Mouse (Mus musculus): Measurements from ENCODE around the gene Zc3h10.
A peak's percentile ranks its signal among the peaks of the same experiment; 100 is the strongest.
"Not testable (repeated sequence)": the region's sequence is repeated elsewhere in the genome, so short reads cannot be mapped to it uniquely, and the experiment has no call there.

Zc3h10 gene

GRCm38 (mm10) chr10:128550144-128550823 is 2.7 kb upstream of the Zc3h10 start:
- not testable (repeated sequence) for DNase-seq

- DNase-seq = peak; percentile 55 to 64
These were observed 2.1 kb upstream of the Zc3h10 start for GRCm38 (mm10) chr10:128549682-128550057.

GRCm38 (mm10) chr10:128548947-128549681 is 1.5 kb upstream of the Zc3h10 start, which contains the start of gene Rpl41:
Gene Rpl41, minus strand, starts transcription at chr10:128549305.
- peak; percentile 95 to 96 for DNase-seq

DNA sequence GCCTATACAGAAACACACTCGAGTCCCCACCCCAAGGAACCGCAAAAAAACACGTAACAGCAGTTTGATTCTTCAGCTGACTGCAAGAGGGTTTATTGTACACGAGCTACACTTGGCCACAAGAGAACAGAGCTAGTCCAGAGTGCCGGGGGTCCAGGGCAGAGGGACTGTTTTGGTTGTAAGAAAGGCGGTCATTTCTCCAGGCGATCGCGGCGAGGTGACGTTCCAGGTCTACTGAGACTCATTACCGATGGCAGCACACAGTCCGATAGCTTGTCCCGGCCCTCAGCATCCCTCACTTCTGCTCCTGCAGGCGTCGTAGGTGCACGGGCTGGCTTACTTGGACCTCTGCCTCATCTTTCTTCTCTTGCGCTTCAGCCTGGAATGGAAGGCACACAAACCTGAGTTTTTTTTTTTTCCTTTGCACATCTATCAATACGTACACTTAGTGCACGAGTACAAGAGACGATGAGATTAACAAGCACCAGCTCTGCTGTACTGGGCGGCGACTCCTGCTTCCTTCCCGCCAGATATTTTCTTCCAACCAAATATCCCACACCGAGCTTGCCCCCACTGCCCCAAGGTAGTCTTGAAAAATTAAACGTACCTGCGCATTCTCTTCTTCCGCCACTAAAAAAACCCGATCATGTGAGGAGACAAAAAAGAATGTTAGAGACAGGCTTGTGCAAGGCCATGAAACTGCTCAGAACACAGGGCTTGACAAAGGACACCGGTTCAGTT is 647 bp upstream of the Zc3h10 start:
- peak; percentile 23 to 53 for DNase-seq

GRCm38 (mm10) chr10:128546787-128547186 is 787 bp downstream of the Zc3h10 start:
- DNase-seq = peak in 1 of 2 experiments; percentile 42

- peak in 1 of 2 experiments; percentile 64 for DNase-seq
These were observed 1.2 kb downstream of the Zc3h10 start for GRCm38 (mm10) chr10:128546361-128546760.

- DNase-seq = no peak
These were observed 2.0 kb downstream of the Zc3h10 start for GRCm38 (mm10) chr10:128545570-128545898.

DNA sequence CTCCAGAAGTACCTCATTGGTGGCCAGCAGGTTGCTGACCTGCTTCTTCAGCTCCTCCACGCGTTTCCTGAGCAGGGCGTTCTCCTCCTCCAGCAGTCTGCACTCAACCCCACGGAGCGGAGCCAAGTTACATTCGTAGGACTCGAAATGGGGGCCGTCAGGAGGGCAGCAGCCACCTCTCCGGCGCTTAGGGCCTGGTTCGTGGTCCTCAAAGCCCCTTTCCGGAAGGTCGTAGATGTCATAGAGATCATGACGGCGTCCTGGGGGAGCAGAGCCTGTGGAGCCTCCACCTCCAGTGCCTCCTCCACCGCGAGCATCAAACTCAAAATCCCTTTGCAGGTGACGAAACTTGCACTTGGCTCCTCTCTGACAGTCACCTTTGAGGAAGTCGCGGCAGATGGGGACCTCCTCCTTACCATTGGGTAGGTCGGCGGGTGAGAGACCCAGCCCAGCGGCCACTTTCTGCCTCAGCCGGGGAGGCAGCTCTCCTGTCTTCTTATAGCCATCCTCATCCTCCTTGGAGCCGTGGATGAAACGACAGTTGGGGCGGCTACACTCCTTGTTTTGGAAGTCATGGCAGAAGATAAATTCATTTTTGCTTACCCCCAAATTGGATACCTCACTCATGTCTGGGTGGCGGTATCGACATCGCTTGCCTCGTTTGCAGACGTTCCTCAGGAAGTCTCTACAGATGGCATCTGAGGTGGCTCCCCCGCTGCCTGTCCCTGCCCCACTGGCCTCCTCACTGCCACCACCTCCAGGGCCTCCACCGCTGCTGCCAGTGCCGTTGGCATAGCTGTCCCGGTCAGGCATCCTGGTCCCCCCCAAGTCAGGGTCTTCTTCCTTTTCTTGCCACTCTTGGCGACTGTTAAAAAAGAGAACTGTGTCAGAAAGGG is 2.7 kb downstream of the Zc3h10 start:
- DNase-seq = peak in 1 of 2 experiments; percentile 17

DNA sequence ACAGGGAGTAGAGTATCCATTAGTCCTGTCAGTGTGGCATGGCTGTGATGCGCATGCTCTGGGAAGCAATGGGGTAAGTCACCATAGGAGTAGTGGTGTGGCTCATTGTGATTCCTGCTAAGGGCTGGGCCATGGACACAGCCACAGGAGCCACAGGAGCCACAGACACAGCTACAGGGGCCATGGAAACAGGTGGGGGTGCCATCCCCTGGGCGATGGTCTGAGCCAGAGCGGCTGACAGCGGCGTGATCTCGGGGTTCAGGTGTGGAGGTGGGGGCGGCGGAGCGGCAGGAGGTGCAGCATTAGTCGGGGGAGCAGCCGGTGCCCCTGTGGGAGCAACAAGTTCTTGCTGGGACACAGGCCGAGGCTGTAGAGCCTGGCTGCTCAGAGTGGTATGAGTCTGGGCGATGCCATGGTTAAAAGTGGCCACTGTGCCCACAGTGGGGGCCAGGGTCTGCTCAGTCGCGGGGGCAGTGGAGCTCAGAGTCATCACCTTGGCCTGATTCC is 3.4 kb downstream of the Zc3h10 start:
- DNase-seq = no peak

- no peak for DNase-seq
These were observed 4.5 kb downstream of the Zc3h10 start for GRCm38 (mm10) chr10:128543100-128543499.

GRCm38 (mm10) chr10:128538340-128538870 is 9.2 kb downstream of the Zc3h10 start:
- no peak for DNase-seq

DNA sequence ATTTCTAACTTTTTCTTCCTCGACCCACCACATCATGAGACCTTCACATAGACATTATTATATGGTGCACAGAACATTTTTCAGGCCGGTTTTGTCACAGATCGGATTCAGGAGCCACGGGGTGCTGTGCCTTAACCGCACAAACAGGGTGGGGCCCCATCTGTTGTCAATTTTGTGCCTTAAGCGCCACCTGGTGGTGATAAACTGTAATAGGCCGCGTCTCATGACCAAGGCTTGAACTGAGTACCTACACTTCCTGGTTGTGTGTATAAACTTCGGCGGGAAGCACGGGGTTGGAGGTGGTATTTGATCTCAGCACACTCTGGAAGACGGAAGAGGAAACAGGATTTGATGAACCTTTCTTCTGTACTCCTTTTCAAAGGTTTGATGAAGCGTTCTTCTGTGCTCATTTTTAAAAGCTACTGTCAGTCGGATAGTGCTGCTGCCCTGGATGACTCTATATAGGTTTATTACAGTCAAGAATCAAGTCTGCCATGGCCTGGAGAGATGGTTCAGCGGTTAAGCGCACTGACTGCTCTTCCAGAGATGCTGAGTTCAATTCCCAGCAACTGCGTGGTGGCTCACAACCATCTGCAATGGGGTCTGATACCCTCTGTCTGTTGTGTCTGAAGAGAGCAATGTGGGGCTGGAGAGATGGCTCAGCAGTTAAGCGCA is 11.2 kb downstream of the Zc3h10 start:
- peak; percentile 92 for DNase-seq

GRCm38 (mm10) chr10:128535624-128536265 is 11.8 kb downstream of the Zc3h10 start:
- DNase-seq = no peak

GRCm38 (mm10) chr10:128535206-128535605 is 12.4 kb downstream of the Zc3h10 start:
- no peak for DNase-seq

- peak in 1 of 2 experiments; percentile 23 for DNase-seq
These were observed 20.9 kb downstream of the Zc3h10 start for GRCm38 (mm10) chr10:128526366-128527356.

- DNase-seq = peak; percentile 93 to 95
These were observed 21.8 kb downstream of the Zc3h10 start, which contains the start of gene Esyt1 for GRCm38 (mm10) chr10:128525671-128526308. Gene Esyt1, minus strand, starts transcription at chr10:128525871.

DNA sequence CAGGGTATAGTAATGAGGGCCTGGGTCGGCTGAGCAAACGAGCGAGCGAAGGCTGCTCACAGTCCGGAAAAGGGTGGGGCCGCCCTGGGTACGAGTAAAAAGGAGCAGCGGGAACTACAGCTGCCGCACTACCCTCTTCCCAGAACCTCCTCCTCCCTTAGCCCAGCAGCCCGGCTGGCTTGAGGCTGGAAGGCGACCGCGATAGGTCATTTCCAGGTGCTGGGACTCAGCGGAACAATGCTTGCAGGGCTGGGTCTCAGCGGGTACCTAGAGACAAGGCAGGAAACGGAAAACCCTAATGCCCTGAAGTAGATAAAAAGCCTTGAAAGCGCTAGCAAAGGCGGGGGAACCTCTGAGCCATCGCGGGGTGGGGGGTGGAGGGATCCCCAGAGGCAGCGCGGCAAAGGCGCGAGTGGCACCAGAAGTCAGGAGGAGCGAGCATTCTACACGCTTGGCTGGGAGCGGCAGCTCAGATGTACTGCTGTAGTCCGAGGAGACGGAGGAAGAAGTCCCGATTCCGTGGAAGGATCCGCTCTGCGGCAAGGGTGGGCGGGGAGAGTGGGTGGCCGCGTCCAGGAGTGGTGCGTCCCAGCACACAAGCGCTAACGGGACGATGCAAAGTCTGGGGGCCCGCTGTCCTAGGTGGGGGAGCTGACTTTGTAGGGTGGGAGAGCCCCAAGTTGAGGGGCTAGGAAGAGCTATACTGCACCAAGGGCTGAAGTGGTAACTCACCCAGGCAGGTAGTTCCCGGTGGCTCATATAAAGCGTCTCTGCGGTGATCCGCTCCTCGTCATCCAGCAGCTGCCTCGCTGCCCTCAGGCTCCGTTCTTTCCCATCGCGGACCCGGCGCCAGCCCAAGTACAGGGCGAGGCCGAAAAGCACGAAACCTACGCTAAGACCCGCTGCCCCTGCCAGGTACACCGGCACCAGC is 22.6 kb downstream of the Zc3h10 start:
- peak; percentile 75 to 78 for DNase-seq

Measured in cerebellum, postnatal 10 days (tissue).